17 mouse cellular contexts compared by ENCODE assay signal in genomic region chr5:30460155-30460554, GRCm38 (mm10). TPM values are rescaled to one million over a fixed set of nuclear protein-coding genes. Genes with fewer than 3 reads are reported as not detected.
DNase-seq lines count a peak whose midpoint lies in the region; ATAC-seq and TF ChIP-seq lines count a peak whose summit lies in the region.
"Had no signal": no experiment of that assay in that cellular context is flagged by ENCODE, and none has a peak within 500 bp of the region (broad histone marks: within the 10 kb centered on the region; RNA-seq: fewer than 3 reads in every experiment).

No protein-coding gene starts in this region.

- intact Hi-C loops in heart, postnatal 36 days (cut with DNase I), result no loop called here

- H3K4me1 ChIP-seq in hindbrain, embryonic 11.5 days (replicated peaks; ENCODE audit: control insufficient read depth, insufficient read depth, low read length), result no peaks in the 10 kb centered on the region
- peaks cover 23% of the 10 kb centered on the region for H3K4me1 ChIP-seq in hindbrain, embryonic 12.5 days
- H3K4me1 ChIP-seq in midbrain, embryonic 10.5 days, result peaks cover 12% of the 10 kb centered on the region
- peaks cover 20% of the 10 kb centered on the region for H3K4me1 ChIP-seq in midbrain, embryonic 13.5 days (replicated peaks)
- peaks cover 5% of the 10 kb centered on the region for H3K4me1 ChIP-seq in cortical plate, adult 2 months (ENCODE audit: control insufficient read depth, insufficient read depth, low read length)
- H3K4me1 ChIP-seq in limb, embryonic 11.5 days (ENCODE audit: control insufficient read depth, insufficient read depth, low read length), result peaks cover 7% of the 10 kb centered on the region; the same call in 1 of the 2 replicates

- H3K27me3 ChIP-seq in hindbrain, embryonic 11.5 days (ENCODE audit: control insufficient read depth, insufficient read depth, low read length), result no peaks in the 10 kb centered on the region
- H3K27me3 ChIP-seq in hindbrain, embryonic 12.5 days, result peaks cover 14% of the 10 kb centered on the region
- peaks cover 23% of the 10 kb centered on the region for H3K27me3 ChIP-seq in midbrain, embryonic 10.5 days (ENCODE audit: low read depth, poor library complexity, severe bottlenecking)
- H3K27me3 ChIP-seq in midbrain, embryonic 13.5 days, result peaks cover 10% of the 10 kb centered on the region; the same call in 1 of the 2 replicates
- peaks cover under 1% of the 10 kb centered on the region; the same call in 1 of the 2 replicates for H3K27me3 ChIP-seq in limb, embryonic 11.5 days (ENCODE audit: control insufficient read depth, insufficient read depth, low read length)

- DNase-seq in hindbrain, embryonic 11.5 days (ENCODE audit: low spot score), result peak; percentile 37
- DNase-seq in midbrain, embryonic 10.5 days (ENCODE audit: low spot score), result no peak
- peak; percentile 58 for DNase-seq in limb, embryonic 11.5 days (ENCODE audit: low spot score)
- no peak for DNase-seq in layer of hippocampus, postnatal 36 days
- DNase-seq in heart, postnatal 36 days, result no peak
- DNase-seq: B cell, adult 2 months; cerebellum, adult 9-10 months; gastrocnemius, postnatal 36 days; heart, postnatal 10 days; kidney, adult 2 months; layer of hippocampus, adult 9-11 months; thymus, postnatal 25 days had no signal

- H3K9me3 ChIP-seq in hindbrain, embryonic 11.5 days (ENCODE audit: control insufficient read depth, low read length), result no peaks in the 10 kb centered on the region
- no peaks in the 10 kb centered on the region for H3K9me3 ChIP-seq in hindbrain, embryonic 12.5 days (replicated peaks)
- H3K9me3 ChIP-seq in midbrain, embryonic 10.5 days (replicated peaks), result no peaks in the 10 kb centered on the region
- no peaks in the 10 kb centered on the region for H3K9me3 ChIP-seq in midbrain, embryonic 13.5 days
- no peaks in the 10 kb centered on the region for H3K9me3 ChIP-seq in limb, embryonic 11.5 days (ENCODE audit: control insufficient read depth, low read length)
- H3K9me3 ChIP-seq: limb, embryonic 15.5 days had no signal

- no peak for TF ChIP-seq POLR2A in cortical plate, adult 2 months (IDR thresholded peaks at IDR 0.05; ENCODE audit: extremely low read depth, insufficient read depth, low read length)

- H3K36me3 ChIP-seq in hindbrain, embryonic 11.5 days (ENCODE audit: control insufficient read depth, insufficient read depth, low read length), result no peaks in the 10 kb centered on the region
- H3K36me3 ChIP-seq in hindbrain, embryonic 12.5 days, result no peaks in the 10 kb centered on the region
- H3K36me3 ChIP-seq in midbrain, embryonic 10.5 days, result no peaks in the 10 kb centered on the region
- H3K36me3 ChIP-seq in midbrain, embryonic 13.5 days, result no peaks in the 10 kb centered on the region
- no peaks in the 10 kb centered on the region for H3K36me3 ChIP-seq in limb, embryonic 11.5 days (ENCODE audit: control insufficient read depth, insufficient read depth, low read length)
- H3K36me3 ChIP-seq: limb, embryonic 15.5 days had no signal

- WGBS in hindbrain, embryonic 11.5 days, result 57% methylated on average over 4 of the region's 4 CpGs
- 41% methylated on average over 4 of the region's 4 CpGs for WGBS in hindbrain, embryonic 12.5 days
- WGBS in midbrain, embryonic 10.5 days, result 37% methylated on average over 4 of the region's 4 CpGs
- 34% methylated on average over 4 of the region's 4 CpGs for WGBS in midbrain, embryonic 13.5 days
- WGBS in limb, embryonic 11.5 days, result 46% methylated on average over 4 of the region's 4 CpGs

- no peak overlapping the region for H3K27ac ChIP-seq in hindbrain, embryonic 11.5 days (ENCODE audit: low read depth, low read length)
- H3K27ac ChIP-seq in hindbrain, embryonic 12.5 days, result no peak overlapping the region
- H3K27ac ChIP-seq in midbrain, embryonic 10.5 days (replicated peaks), result peak overlapping the region; percentile 2; the same call in 1 of the 2 replicates
- H3K27ac ChIP-seq in midbrain, embryonic 13.5 days, result no peak overlapping the region
- no peak overlapping the region for H3K27ac ChIP-seq in cortical plate, adult 2 months (ENCODE audit: insufficient read depth, low read length)
- H3K27ac ChIP-seq in limb, embryonic 11.5 days (replicated peaks; ENCODE audit: low read depth, low read length), result no peak overlapping the region
- H3K27ac ChIP-seq: limb, embryonic 15.5 days had no signal

- TF ChIP-seq CTCF in cortical plate, adult 2 months (IDR thresholded peaks at IDR 0.05; ENCODE audit: extremely low read depth, insufficient read depth, low read length), result peak; percentile 38

- H3K9ac ChIP-seq in hindbrain, embryonic 11.5 days (ENCODE audit: low read depth, low read length), result no peak overlapping the region
- H3K9ac ChIP-seq in hindbrain, embryonic 12.5 days, result no peak overlapping the region
- no peak overlapping the region for H3K9ac ChIP-seq in midbrain, embryonic 13.5 days (replicated peaks)
- H3K9ac ChIP-seq in limb, embryonic 11.5 days (ENCODE audit: low read length), result no peak overlapping the region
- H3K9ac ChIP-seq: limb, embryonic 15.5 days had no signal

- no peak for ATAC-seq in hindbrain, embryonic 11.5 days (ENCODE audit: low FRiP score)
- no peak for ATAC-seq in hindbrain, embryonic 12.5 days (ENCODE audit: low FRiP score)
- no peak for ATAC-seq in midbrain, embryonic 13.5 days
- no peak for ATAC-seq in limb, embryonic 11.5 days (ENCODE audit: insufficient number of reproducible peaks, low FRiP score, low TSS enrichment, low read depth)

- H3K4me3 ChIP-seq in hindbrain, embryonic 11.5 days (ENCODE audit: low read depth, low read length), result no peak overlapping the region
- H3K4me3 ChIP-seq in hindbrain, embryonic 12.5 days, result no peak overlapping the region
- H3K4me3 ChIP-seq in midbrain, embryonic 10.5 days, result no peak overlapping the region
- no peak overlapping the region for H3K4me3 ChIP-seq in midbrain, embryonic 13.5 days (replicated peaks)
- H3K4me3 ChIP-seq in cortical plate, adult 2 months (ENCODE audit: insufficient read depth, low read length), result no peak overlapping the region
- H3K4me3 ChIP-seq in limb, embryonic 11.5 days (ENCODE audit: low read depth, low read length), result no peak overlapping the region
- H3K4me3 ChIP-seq: limb, embryonic 15.5 days had no signal

- H3K4me2 ChIP-seq in hindbrain, embryonic 11.5 days (replicated peaks; ENCODE audit: low read depth, low read length), result no peak overlapping the region
- H3K4me2 ChIP-seq in hindbrain, embryonic 12.5 days (replicated peaks), result no peak overlapping the region
- H3K4me2 ChIP-seq in midbrain, embryonic 13.5 days (replicated peaks), result no peak overlapping the region
- H3K4me2 ChIP-seq in limb, embryonic 11.5 days (ENCODE audit: low read depth, severe bottlenecking), result no peak overlapping the region
- H3K4me2 ChIP-seq: limb, embryonic 15.5 days had no signal

RNA-seq across cellular contexts. Expression of gene Otof, which starts 1.6 kb away (rescaled TPM):
- 0.12 and 0.17 TPM in 2 replicates for polyA plus RNA-seq in hindbrain, embryonic 11.5 days (2014; fragmentation: Nextera tagmentation; extraction: Ambion mirVana)
- polyA plus RNA-seq in hindbrain, embryonic 12.5 days (2016; fragmentation: Nextera tagmentation; extraction: Ambion mirVana), result 0.82 and 1.1 TPM in 2 replicates
- polyA plus RNA-seq in midbrain, embryonic 10.5 days (2016; fragmentation: Nextera tagmentation; extraction: Ambion mirVana), result 0.05 and 0.29 TPM in 2 replicates
- polyA plus RNA-seq in midbrain, embryonic 13.5 days (2015; fragmentation: Nextera tagmentation; extraction: Ambion mirVana), result 1.2 and 1.6 TPM in 2 replicates
- polyA plus RNA-seq in cortical plate, adult 2 months (2012; rRNA removed), result 13.9 and 17.4 TPM in 2 replicates
- 0.07 TPM in 1 of 2 replicates, not detected in the other for polyA plus RNA-seq in limb, embryonic 11.5 days (2014; fragmentation: Nextera tagmentation; extraction: Ambion mirVana)
- total RNA-seq in layer of hippocampus, postnatal 36 days (2021), result 1 to 10 TPM; 3.6 TPM
- not detected for total RNA-seq in heart, postnatal 36 days (2021)
- total RNA-seq: MEL had no signal

RNA-seq across cellular contexts. Expression of gene 1700001C02Rik, which starts 5.7 kb away (rescaled TPM):
- 0.28 and 1.1 TPM in 2 replicates for polyA plus RNA-seq in hindbrain, embryonic 11.5 days (2014; fragmentation: Nextera tagmentation; extraction: Ambion mirVana)
- polyA plus RNA-seq in hindbrain, embryonic 12.5 days (2016; fragmentation: Nextera tagmentation; extraction: Ambion mirVana), result 1.0 and 1.2 TPM in 2 replicates
- polyA plus RNA-seq in midbrain, embryonic 10.5 days (2016; fragmentation: Nextera tagmentation; extraction: Ambion mirVana), result not detected in 2 replicates
- 0.48 TPM in 1 of 2 replicates, not detected in the other for polyA plus RNA-seq in midbrain, embryonic 13.5 days (2015; fragmentation: Nextera tagmentation; extraction: Ambion mirVana)
- polyA plus RNA-seq in cortical plate, adult 2 months (2012; rRNA removed), result 0.25 and 1.1 TPM in 2 replicates
- not detected in 2 replicates for polyA plus RNA-seq in limb, embryonic 11.5 days (2014; fragmentation: Nextera tagmentation; extraction: Ambion mirVana)
- total RNA-seq in layer of hippocampus, postnatal 36 days (2021), result not detected
- not detected for total RNA-seq in heart, postnatal 36 days (2021)
- total RNA-seq: gastrocnemius, postnatal 36 days; heart, postnatal 10 days; MEL had no signal
- polyA plus RNA-seq: kidney, adult 2 months; limb, embryonic 15.5 days had no signal

Comparison
In these comparisons a context has a peak if more than half of its experiments do, and no peak if none do; other contexts are left out.
1. DNase-seq: peak in hindbrain, embryonic 11.5 days (single experiment) and limb, embryonic 11.5 days (single experiment); none in midbrain, embryonic 10.5 days (single experiment), layer of hippocampus, postnatal 36 days (0 of 2) and heart, postnatal 36 days (0 of 2).